Mouse (Mus musculus): ENCODE results near the gene Art4.

GRCm38 (mm10) chr6:136811196-136811595 is 46.3 kb downstream of the Art4 start:
- TF ChIP-seq POLR2A (IDR thresholded peaks at IDR 0.05; ENCODE audit: insufficient read length, low read depth) (no peak), E2F4 (IDR thresholded peaks at IDR 0.05; ENCODE audit: insufficient read depth) (no peak), MAX (IDR thresholded peaks at IDR 0.05; ENCODE audit: low read depth) (no peak)

All from myocyte (in vitro differentiated cells).